Mouse (Mus musculus): ENCODE measurements at regions not wholly inside any gene's neighbourhood (a gene's known extent, or its start where the extent isn't known, plus 50 kb on each side); places are given as distances from the start of the nearest gene placed in this dataset.

- Histone ChIP-seq H3K4me3 (no peak overlapping the region), H3K27ac (no peak overlapping the region)
- no peak for TF ChIP-seq CTCF (conservative IDR thresholded peaks at IDR 0.05)
- DNase-seq (ENCODE audit: low spot score in 2 of 2) = no peak
Observed at GRCm38 (mm10) chr9:90421662-90422061, 151.1 kb upstream of the Tbc1d2b start.

- H3K27ac ChIP-seq = no peak overlapping the region
- no peak for DNase-seq (ENCODE audit: low spot score in 2 of 2)
- H3K4me3 ChIP-seq = no peak overlapping the region
- TF ChIP-seq CTCF (conservative IDR thresholded peaks at IDR 0.05) = no peak
Observed at GRCm38 (mm10) chr9:90419762-90420541, 149.3 kb upstream of the Tbc1d2b start.

- H3K4me3 ChIP-seq = no peak overlapping the region
- peak; percentile 60 for TF ChIP-seq CTCF (conservative IDR thresholded peaks at IDR 0.05)
- no peak overlapping the region for H3K27ac ChIP-seq
- DNase-seq (ENCODE audit: low spot score in 2 of 2) = no peak
Observed at GRCm38 (mm10) chr9:90408789-90409188, 138.2 kb upstream of the Tbc1d2b start.

- DNase-seq (ENCODE audit: low spot score in 2 of 2) = no peak
- Histone ChIP-seq H3K27ac (no peak overlapping the region), H3K4me3 (no peak overlapping the region)
- no peak for TF ChIP-seq CTCF (conservative IDR thresholded peaks at IDR 0.05)
Observed at GRCm38 (mm10) chr9:90407573-90407972, 137.0 kb upstream of the Tbc1d2b start.

- no peak for TF ChIP-seq CTCF (conservative IDR thresholded peaks at IDR 0.05)
- Histone ChIP-seq H3K27ac (no peak overlapping the region), H3K4me3 (no peak overlapping the region)
- DNase-seq (ENCODE audit: low spot score in 2 of 2) = no peak
Observed at GRCm38 (mm10) chr9:90388401-90388800, 117.8 kb upstream of the Tbc1d2b start.

- peak in 1 of 2 experiments; percentile 10 for DNase-seq (ENCODE audit: low spot score in 2 of 2)
- TF ChIP-seq CTCF (conservative IDR thresholded peaks at IDR 0.05) = no peak
- H3K4me3 ChIP-seq = no peak overlapping the region
- H3K27ac ChIP-seq = peak overlapping the region; percentile 71
Observed at GRCm38 (mm10) chr9:90385047-90385446, 114.4 kb upstream of the Tbc1d2b start.

- no peak for DNase-seq (ENCODE audit: low spot score in 2 of 2)
- Histone ChIP-seq H3K4me3 (no peak overlapping the region), H3K27ac (no peak overlapping the region)
- TF ChIP-seq CTCF (conservative IDR thresholded peaks at IDR 0.05) = no peak
Observed at GRCm38 (mm10) chr9:90380099-90380498, 109.5 kb upstream of the Tbc1d2b start.

GRCm38 (mm10) chr9:90369568-90369967, 99.0 kb upstream of the Tbc1d2b start:
- peak in 1 of 2 experiments; percentile 6 for DNase-seq (ENCODE audit: low spot score in 2 of 2)
- no peak overlapping the region for H3K4me3 ChIP-seq
- TF ChIP-seq CTCF (conservative IDR thresholded peaks at IDR 0.05) = no peak
- H3K27ac ChIP-seq = no peak overlapping the region

GRCm38 (mm10) chr9:90367745-90368144, 97.1 kb upstream of the Tbc1d2b start:
- no peak for DNase-seq (ENCODE audit: low spot score in 2 of 2)
- no peak for TF ChIP-seq CTCF (conservative IDR thresholded peaks at IDR 0.05)
- H3K4me3 ChIP-seq = no peak overlapping the region
- H3K27ac ChIP-seq = no peak overlapping the region

- no peak for TF ChIP-seq CTCF (conservative IDR thresholded peaks at IDR 0.05)
Observed at GRCm38 (mm10) chr9:90326531-90326930, 55.9 kb upstream of the Tbc1d2b start.

More at GRCm38 (mm10) chr9:90326531-90326930, 55.9 kb upstream of the Tbc1d2b start:
- no peak for DNase-seq (ENCODE audit: low spot score in 2 of 2)
- H3K4me3 ChIP-seq = no peak overlapping the region
- no peak overlapping the region for H3K27ac ChIP-seq

Data from layer of hippocampus, adult 2 months (tissue).